Mouse (Mus musculus): ENCODE data around the gene Skap2.

GRCm38 (mm10) chr6:52031181-52031580, 18.8 kb upstream of the Skap2 start:
- no peak for TF ChIP-seq POLR2A (IDR thresholded peaks at IDR 0.05; ENCODE audit: low read depth, low read length)
- TF ChIP-seq CTCF (conservative IDR thresholded peaks at IDR 0.05; ENCODE audit: insufficient read depth, insufficient read length, low read depth, low read length): no peak
